Mouse (Mus musculus) frontal cortex, postnatal 25 days (tissue): ENCODE results near the gene Srgap3.

Source experiments
- DNase-seq, 2 experiments: peaks; one replicate each; pipeline ENCODE4 v3.0.0; 2022; ENCODE audit warnings: low spot score in 2 of 2

Gene Srgap3

DNA sequence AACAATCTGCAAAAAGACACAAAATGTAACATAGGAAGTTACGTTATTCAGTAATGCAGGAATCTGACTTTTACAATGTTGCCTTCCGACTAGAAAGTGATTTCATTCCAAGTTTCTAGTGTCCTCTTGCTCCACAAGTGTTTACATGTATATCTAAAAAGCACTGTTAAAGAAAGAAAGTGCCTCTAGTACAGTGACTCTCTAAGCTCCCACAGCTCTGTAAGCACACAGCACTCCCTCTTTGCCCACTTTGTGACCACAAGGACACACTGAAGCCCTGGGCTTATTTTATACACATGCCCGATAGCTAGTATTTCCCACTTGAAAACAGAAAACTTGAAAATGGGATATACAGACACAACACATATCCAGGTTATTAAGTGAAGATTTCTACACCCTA lies 259.0 kb downstream of the Srgap3 start:
- DNase-seq, result no peak

DNA sequence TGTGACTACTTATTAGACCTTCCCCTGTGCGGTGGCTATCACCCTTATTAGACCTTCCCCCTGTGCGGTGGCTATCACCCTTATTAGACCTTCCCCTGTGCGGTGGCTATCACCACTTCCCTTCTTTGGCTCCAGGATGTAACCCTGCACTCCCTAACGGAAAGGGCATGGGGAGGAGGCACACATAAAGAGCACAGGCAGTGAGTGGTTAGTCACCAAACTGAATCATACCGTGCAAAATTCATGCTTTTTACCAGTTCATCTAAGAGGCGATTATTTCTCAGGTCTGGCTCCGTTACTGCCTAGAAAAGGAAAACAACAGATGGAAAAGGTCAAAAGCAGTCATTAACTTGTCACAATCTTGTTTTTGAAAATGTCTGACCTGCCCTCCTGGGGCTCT lies 260.6 kb downstream of the Srgap3 start:
- no peak for DNase-seq

- DNase-seq, result no peak
Observed at GRCm38 (mm10) chr6:112684065-112684464, 263.0 kb downstream of the Srgap3 start.
